Mouse (Mus musculus): ENCODE measurements around the gene Rab29.
A peak's percentile ranks its signal among the peaks of the same experiment; 100 is the strongest.
"Not testable (repeated sequence)": the region's sequence is repeated elsewhere in the genome, so short reads cannot be mapped to it uniquely, and the experiment has no call there.

The Rab29 gene

DNA sequence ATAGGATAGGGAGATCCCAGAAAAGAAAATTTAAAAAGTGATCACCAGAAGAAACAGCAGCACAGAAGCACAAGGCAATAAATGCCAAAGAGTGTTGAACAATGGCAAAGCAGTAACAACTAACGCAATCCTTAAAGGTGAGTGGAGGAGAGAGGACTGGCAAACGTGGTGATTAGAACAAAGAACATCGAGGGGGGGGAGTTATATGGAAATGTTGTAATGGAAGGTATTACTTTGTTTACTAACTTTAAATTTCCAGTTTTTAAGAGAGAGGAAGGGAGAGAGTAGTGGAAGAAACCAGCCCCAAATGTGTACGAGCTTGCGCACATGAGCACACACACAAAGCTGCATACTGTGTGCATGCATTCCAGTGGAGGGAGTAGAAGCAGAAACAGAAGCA is 1.4 kb upstream of the Rab29 start:
- no peak for DNase-seq (ENCODE audit: low spot score in 2 of 2)

DNA sequence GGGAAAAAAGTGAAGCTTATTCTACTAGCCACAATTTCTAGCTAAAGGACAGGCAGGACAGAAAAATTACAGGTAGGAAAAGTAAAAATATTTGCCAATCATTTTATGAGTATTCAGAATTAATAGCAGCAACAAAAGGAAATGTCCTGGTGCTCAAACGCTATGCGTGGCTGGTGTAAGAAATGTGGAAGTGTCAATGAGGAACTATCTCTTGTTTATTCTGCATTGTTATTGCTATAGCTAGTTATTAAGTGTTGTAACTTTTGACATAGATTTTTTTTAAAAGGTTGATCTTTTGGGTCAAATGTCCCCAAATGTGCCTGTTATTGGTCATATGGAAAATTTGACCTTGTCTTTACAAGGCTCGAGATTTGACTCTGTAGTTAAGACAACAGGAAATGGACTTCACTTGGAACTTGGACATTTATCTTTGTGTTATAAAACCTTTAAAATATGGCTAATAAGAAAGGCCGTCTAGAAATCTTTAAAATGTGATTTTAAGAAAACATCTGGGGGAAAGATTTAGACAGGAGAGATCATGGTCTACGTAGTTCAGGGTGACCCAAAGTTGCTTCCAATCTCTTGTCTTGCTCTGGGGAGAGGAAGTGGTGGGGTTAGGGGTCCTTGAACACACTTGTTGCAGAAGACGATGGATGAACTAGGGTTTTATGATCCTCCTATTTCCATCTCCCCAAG is 572 bp upstream of the Rab29 start:
- DNase-seq (ENCODE audit: low spot score in 2 of 2), result no peak

DNA sequence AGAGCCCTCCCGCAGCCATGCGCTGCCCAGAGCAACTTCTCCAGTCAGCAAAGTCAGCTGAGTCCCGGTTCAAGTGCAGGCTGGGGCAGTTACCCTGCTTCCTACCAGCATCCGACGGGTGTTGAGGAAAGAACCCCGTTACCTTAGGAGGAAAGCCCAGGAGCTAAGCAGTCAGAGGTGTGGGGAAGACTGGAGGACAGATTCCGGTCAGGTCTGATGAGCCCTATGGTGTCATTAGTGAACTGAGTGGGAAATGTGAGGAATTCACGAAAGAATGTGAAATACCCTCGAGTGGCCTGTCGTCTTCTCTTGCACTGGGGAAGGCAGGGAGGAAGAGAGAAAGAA is 894 bp downstream of the Rab29 start:
- no peak for DNase-seq (ENCODE audit: low spot score in 2 of 2)

DNA sequence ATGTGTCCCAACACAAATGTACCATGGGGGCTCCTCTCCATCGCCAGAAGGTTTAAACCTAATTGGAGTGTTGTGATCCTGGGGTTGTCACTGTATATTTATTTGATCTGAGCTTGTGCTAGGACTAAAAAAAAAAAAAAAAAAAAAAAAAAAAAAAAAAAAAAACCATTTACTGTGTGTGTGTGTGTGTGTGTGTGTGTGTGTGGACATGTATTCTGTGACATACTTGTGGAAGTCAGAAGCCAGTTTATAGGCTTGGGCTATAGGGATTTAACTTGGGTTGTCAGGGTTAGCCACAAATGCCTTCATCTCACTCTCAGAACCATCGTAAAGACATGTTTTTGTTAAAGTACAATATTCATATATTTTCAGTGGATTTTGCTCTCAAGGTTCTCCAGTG is 2.5 kb downstream of the Rab29 start:
- no peak for DNase-seq (ENCODE audit: low spot score in 2 of 2)

DNA sequence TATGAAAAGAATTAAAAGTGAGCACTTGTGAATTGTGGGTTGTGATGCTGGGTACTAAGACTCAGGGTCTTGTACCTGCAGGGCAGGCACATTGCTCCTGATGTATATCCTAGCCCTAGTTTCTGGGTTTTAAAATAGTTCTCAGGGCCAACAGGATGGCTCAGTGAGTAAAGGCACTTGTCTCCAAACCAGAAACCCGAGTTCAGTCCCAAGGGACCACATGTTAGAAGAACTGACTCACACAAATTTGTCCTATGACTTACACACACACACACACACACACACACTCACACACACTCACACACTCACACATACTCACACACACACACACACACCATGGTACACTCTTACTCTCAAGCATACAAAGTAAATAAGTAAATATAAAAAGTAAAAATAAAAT is 5.8 kb downstream of the Rab29 start:
- DNase-seq (ENCODE audit: low spot score in 2 of 2), result no peak

DNA sequence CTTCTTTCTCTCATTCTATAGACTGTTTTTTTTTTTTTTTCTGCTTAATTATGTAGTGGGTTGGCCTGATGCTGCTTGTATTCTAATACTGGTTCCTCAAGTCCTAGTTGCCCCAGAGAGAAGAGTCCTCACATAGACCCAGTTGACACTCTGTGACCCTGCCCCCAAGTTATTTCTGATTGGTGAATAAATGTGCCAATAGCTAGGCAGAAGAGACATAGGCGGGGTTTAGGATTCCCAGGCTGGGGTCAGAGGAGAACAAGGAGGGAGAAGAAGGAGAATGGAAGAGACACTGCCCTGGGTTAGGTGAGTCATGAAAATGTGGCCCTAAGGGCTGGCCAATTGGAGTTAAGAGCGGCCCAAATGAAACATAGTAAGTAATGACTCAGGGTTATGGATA is 12.8 kb downstream of the Rab29 start:
- DNase-seq (ENCODE audit: low spot score in 2 of 2), result no peak

DNA sequence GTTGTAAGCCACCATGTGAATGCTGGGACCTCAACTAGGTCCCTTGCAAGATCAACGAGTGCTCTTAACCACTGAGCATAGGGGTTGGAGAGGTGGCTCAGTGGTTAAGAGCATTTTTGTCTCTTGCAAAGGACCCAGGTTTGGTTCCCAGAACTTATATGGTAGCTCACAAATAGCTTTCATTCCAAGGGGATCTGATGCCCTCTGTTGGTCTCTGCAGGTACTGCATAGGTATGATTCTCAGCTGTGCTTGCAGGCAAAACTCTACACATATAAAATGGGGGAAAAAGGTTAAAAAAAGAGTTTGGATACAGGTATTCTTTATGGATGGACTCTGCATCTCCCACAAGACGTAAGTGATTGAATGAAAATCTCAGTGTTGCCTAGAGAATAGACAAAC is 15.8 kb downstream of the Rab29 start:
- DNase-seq (ENCODE audit: low spot score in 2 of 2), result no peak

DNA sequence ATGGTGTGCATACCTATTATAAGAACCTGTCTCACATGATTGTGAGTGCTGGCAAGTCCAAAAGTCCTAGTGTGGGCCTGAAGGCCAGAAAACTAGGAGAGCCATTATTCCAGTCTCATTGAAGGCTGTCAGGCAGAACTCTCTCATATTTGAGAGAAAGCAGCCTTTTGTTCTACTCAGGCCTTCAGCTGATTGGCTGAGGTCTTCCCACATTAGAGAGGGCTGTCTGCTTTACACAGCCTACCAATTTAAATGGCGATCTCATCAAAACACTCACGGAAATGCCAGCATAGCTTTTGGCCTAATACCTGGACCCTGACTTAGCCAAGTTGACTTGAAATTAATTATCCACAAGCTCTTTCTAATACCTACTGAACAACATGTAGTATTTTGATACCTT is 19.1 kb downstream of the Rab29 start:
- DNase-seq (ENCODE audit: low spot score in 2 of 2), result no peak

DNA sequence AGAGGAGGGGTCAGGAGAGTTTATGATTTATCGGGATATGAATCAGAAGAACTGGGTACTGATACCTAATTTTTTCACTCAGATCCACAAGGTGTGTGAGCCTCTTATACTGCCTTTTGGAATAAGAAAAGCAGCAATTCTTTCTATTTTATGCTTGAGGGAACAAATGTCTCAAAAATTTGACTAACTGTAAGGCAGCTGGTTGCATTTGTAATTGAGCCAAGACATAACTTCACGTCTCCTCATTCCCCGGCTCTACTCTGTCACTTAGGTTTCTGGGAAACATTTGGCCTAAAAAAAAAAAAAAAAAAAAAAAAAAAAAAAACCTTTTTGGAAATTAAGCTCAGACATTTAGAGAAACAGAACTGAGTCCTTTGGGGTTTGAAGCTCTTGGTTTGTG is 19.6 kb downstream of the Rab29 start:
- no peak for DNase-seq (ENCODE audit: low spot score in 2 of 2)

DNA sequence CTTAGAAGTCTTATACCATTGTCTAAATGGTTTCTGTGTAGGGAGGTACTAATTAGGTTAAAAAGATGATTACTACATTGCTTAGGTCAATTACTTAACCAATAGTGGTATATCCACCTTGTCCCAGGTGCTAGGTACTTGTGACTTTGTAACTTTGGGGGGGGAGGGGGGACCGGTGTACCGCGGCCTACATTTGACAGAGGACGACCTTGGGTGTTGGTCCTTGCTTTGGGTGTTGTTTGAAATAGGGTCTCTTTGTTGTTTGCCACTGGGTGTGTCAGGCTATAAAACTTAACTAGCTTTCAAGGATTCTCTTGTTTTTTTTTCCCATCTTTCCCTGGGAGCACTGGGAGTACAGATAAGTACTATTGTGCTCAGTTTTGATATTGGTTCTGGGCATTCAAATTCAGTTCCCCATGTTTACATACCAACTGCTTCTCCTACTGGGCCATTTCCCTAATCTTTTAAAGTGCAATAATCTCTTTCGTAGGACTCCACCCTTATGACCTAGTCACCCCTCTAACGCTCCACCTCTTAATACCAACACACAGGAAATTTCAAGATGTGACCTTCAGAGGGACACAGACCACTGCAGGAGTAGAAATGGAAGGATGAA is 23.1 kb downstream of the Rab29 start:
- DNase-seq (ENCODE audit: low spot score in 2 of 2), result no peak

DNA sequence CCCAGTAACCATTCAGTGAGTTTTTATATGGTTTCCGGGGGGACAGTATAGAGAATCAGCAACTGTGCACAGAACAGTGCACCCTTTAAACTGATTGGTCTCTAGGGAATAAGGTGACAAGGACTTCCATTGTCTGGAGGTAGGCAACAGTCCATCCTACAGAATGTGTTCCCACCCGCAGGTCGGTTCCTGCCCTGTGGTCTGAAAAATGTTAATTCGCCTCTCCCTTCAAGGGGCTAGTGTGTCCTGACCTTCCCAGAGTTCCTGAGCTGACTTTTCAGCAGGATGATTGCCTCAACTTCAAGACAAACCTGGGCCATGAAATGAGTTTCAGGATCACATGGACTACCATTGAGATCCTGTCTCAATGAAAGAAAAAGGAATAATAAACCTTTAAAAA is 24.4 kb downstream of the Rab29 start:
- DNase-seq (ENCODE audit: low spot score in 2 of 2), result no peak

DNA sequence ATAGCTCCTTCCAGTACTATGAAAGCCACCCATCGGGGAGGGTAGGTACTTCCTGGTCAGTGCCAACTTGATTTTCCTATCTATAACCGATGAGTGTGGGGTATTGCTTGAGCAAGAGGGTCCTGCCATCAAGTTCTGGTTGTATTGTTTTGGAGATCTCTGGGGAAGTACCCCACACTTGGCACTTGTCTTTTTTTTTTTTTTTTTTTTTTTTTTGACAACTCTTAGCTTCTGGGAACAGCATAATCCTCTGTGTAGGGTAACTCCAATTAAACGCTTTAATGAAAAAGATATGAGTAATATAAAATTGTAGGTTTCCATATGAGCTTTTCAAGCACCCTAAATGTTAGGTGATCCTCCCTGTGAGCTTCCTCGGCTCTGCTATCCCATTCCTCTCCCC is 35.7 kb downstream of the Rab29 start:
- DNase-seq (ENCODE audit: low spot score in 2 of 2), result no peak

DNA sequence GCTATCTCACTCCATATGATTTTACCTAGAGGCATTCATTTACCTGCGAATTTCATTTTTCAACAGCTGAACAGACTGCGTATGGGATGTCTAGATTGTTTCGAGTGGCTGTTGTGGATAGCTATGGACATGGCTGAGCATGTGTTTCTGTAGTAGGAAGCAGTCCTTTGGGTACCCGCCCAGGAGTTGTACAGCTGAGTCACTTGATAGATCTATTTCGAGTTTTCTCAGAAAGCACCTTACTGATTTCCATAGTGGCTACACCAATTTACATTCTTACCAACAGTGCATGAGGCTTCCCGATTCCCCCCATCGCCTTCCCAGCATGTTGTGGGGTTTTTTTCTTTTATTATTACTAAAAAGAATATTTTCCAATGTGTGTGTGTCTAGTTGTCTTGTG is 36.2 kb downstream of the Rab29 start:
- peak in 1 of 2 experiments; percentile 16 for DNase-seq (ENCODE audit: low spot score in 2 of 2)

DNA sequence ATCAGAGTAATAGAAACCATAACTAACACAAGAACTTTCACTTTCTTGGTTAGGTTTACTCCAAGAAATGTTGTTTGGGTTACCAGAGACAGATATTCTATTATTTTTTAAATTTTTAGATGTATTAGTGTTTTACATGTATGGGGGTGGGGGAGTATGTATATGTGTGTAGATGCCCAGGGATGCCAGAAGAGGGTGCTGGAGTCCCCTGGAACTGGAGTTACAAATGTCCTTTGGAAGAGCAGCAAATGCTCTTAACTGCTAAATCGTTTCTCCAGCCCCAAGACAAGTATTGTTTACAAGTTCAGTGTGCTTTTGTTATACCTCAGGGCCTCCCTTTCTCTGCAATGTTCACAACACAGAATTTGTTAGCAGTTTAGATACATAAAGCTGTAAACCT is 38.5 kb downstream of the Rab29 start:
- DNase-seq (ENCODE audit: low spot score in 2 of 2), result no peak

DNA sequence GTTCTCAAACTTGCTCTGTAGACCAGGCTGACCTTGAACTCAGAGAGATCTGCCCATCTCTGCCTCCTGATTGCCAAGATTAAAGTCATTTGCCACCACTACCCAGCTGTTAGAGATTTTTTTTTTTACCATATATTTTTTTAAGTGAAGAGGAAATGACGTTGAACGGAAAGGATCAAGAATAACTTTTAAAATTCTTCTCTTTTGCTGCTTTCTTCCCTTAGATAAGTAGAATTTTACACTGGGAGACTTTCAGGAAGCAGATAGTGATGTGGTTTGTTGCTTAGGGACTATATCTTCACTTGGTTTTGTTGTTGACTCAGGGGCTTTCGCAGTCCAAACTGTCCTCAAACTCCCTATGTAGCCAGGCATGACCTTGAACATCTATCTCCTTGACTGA is 41.4 kb downstream of the Rab29 start:
- no peak for DNase-seq (ENCODE audit: low spot score in 2 of 2)

DNA sequence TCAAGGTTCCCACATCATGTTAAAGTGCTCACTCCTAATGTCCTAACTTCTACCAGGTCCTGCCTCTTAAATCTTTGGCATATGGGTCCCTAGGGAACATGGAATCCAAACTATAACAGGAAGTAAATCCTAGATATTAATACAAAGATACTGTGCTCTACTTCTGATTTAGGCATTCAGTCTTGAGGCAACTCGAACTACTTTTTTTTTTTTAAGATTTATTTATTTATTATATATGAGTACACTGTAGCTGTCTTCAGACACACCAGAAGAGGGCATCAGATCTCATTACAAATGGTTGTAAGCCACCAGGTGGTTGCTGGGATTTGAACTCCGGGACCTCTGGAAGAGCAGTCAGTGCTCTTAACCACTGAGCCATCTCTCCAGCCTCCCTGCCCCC is 42.2 kb downstream of the Rab29 start:
- DNase-seq (ENCODE audit: low spot score in 2 of 2), result not testable (repeated sequence)

DNA sequence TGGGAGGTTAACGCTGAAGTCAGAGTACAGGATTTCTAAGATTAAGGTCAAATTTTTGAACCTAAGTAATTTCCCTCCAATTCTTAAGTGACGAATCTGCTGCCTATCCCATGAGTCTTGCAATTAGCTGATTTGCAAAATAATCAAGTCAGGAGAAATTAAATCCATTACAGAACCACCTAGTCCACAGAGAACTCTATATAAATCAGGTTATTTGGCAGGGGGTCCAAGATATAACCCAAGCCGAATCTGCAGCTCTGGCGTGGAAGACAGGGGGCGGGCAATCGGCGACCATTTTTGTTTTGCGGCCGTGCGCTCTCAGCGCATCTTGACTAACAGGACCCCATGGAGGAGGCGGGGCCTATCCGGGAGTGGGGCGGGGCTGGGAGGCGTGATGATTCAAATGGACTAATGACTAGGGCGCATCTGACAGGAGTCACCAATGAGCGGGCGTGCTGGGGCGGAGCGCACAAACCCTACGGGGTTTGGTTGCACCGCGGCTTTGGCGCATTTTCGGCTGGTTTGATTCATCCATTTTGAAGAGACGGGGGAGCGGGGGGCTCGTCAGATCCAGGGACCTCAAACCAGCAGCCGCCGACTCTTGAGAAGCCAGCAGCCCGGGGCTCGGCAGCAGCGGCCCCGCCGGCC is 43.1 kb downstream of the Rab29 start, which contains the start of gene Nucks1:
Gene Nucks1 (plus strand): TSS at position 534 of the 648 bp plus-strand sequence.
- peak; percentile 98 to 100 for DNase-seq (ENCODE audit: low spot score in 2 of 2)

DNA sequence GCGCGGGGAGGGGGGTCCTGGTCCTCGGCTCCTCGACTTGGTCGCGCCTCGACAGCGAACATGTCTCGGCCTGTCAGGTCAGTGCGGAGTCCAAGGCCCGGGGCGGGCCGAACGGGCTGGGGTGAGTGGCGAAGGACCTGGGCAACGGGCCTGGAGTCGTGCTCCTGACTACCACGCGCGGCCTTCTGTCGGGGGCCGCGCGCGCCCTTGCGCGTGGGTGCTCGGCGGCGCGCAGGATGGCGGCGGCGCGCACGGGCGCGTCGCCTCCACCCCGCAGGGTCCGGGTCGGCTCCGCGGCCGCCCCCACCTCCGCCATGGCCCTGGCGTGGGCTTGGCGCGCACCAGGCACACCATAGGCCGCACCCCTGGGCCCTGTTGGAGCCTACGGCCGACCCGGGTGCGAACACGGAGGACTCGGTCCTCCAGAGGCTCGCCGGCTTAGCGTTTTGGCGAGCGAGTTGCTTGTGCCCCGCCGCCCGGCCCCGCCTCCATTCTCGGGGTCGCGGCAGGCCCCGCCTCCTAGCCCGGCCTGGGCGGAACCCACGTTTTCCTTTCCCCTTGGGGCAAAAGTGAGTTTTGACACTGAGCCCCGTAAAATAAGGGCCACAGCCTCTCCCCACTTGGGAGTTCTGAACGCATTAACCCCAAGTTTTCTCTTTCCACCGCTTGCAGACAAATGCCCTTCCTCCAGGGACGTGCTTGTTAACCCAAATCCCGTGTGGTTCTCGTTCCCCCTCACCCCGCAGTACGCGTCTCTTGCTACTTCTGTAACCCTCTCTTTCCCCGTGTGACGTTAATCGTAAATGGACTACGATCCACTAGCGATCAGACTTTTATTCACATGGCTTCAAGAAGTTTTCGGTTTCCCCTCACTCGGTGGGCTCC is 43.9 kb downstream of the Rab29 start:
- peak; percentile 62 to 63 for DNase-seq (ENCODE audit: low spot score in 2 of 2)

DNA sequence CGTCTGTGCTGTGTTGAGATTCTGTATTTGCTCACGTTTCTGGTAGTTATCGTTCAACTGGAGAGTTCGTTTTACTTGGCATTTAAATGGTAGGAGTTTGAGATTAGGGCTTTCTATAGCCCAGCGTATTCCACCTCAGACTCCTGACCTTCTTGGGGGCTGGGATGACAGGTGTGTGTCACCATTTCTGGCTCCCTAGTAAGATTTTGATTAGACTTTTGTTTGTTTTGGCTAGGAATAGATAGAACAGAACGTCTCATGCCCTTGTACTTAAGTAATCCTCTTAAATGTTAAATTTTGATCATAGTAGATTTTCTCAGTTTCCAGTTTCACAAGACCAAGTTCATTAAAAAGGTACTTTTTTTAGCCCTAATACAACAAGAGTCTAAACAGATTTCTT is 50.6 kb downstream of the Rab29 start:
- no peak for DNase-seq (ENCODE audit: low spot score in 2 of 2)

DNA sequence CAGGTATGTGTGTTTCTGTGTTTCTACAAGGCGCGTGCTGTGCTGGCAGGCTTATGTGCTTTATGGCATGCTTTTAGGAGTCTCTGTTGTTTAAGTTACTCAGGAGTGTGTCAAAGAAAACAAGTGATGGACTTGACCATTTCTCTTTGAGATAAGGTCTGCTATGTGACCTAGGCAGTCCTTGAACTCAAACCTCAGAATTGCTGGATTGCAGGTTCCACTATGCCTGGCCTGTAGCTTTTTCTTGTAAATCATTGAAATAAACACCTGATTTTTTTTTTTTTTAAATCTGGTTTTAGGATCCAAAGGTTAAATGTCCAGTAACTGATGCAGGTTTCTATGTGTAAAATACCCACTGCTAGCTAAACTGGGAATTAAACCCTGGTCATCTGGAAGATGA is 52.0 kb downstream of the Rab29 start:
- no peak for DNase-seq (ENCODE audit: low spot score in 2 of 2)

DNA sequence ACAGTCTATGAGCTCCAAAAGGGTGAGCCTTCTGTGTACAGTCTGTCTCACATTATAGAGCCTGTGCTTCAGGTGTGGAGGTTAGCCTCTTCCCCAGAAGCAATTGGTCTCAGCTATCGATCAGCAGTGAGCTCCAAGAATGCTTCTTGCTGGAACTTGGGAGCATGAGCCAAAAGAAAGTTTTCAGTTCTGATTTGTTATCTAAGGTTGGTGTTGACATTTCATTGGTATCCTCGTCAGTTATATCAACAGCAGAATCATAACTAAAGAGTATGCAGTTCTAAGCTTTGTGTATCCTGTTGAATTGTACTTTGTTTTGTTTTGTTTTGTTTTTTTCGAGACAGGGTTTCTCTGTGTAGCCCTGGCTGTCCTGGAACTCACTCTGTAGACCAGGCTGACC is 55.1 kb downstream of the Rab29 start:
- no peak for DNase-seq (ENCODE audit: low spot score in 2 of 2)

Measured in right cerebral cortex, adult 2 months (tissue).